Mouse (Mus musculus): Measurements from ENCODE around the gene Mamdc2. TPM values are rescaled to one million over a fixed set of nuclear protein-coding genes. Genes with fewer than 3 reads are reported as not detected.
"Not testable (repeated sequence)": the region's sequence is repeated elsewhere in the genome, so short reads cannot be mapped to it uniquely, and the experiment has no call there.

Gene Mamdc2
- total RNA-seq (2014; fragmentation: Nextera tagmentation) (not detected in 2 replicates), total RNA-seq (2017) (0.05 and 0.06 TPM in 2 replicates), polyA plus RNA-seq (2012) (not detected in 2 replicates)

DNA sequence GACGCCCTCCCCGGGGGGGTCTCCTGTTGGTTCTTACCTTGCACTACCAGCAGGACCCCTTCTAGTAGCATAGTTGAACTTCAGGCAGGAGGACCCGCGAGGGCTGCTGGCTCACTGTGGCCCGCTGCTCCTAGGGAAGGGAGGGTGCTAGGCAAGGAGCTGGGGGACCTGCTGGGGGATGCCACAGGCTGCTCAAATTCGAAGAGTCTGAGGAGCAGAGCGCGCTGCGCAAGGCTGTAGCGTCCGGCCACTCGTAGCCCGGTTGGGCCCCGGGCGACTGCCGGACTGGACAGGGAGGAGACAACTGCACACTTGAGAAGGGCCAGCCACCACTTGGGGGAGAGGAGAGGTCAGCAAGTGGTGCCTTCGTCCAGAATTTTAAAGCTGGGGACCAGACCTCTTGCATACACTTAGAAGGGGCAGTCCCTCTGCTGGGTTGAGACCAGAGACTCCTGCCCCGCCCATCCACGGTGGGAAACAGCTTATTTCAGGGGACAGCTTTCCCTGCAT, at the start of gene Mamdc2:
Gene Mamdc2, minus strand, starts transcription at position 455 of the 510 bp plus-strand sequence.
- H3K4me1 ChIP-seq (ENCODE audit: insufficient read depth, low read depth, low read length): no peaks in the 10 kb centered on the region
- H3K27me3 ChIP-seq (ENCODE audit: insufficient read depth, low read length): no peaks in the 10 kb centered on the region
- DNase-seq (ENCODE audit: low spot score) (no peak), ATAC-seq (ENCODE audit: extremely low read depth, insufficient number of reproducible peaks, low FRiP score, poor library complexity, severe bottlenecking) (no peak)
- no peaks in the 10 kb centered on the region for H3K9me3 ChIP-seq (replicated peaks)
- TF ChIP-seq POLR2AphosphoS5 (IDR thresholded peaks at IDR 0.05; ENCODE audit: insufficient replicate concordance, low read depth, low read length) (no peak), TAL1 (conservative IDR thresholded peaks at IDR 0.05; ENCODE audit: low read depth, low read length) (no peak), GATA2 (IDR thresholded peaks at IDR 0.05; ENCODE audit: borderline replicate concordance, low read depth, low read length) (no peak), CTCF (IDR thresholded peaks at IDR 0.05; ENCODE audit: low read depth, low read length) (no peak), GATA1 (IDR thresholded peaks at IDR 0.05; ENCODE audit: borderline replicate concordance, low read length) (no peak)
- no peaks in the 10 kb centered on the region for H3K36me3 ChIP-seq (replicated peaks)
- no peak within 1 kb of the TSS for H3K4me3 ChIP-seq (ENCODE audit: low read depth, low read length)

- ATAC-seq (ENCODE audit: extremely low read depth, insufficient number of reproducible peaks, low FRiP score, poor library complexity, severe bottlenecking) (no peak), DNase-seq (ENCODE audit: low spot score) (no peak)
- TF ChIP-seq TAL1 (conservative IDR thresholded peaks at IDR 0.05; ENCODE audit: low read depth, low read length): no peak
- H3K9me3 ChIP-seq (replicated peaks): no peaks in the 10 kb centered on the region
- H3K27me3 ChIP-seq (ENCODE audit: insufficient read depth, low read length): no peaks in the 10 kb centered on the region
- H3K4me1 ChIP-seq (ENCODE audit: insufficient read depth, low read depth, low read length): no peaks in the 10 kb centered on the region
- H3K36me3 ChIP-seq (replicated peaks): no peaks in the 10 kb centered on the region
- H3K4me3 ChIP-seq (ENCODE audit: low read depth, low read length): no peak overlapping the region
These were observed 49.8 kb upstream of the Mamdc2 start for GRCm38 (mm10) chr19:23498011-23498410.

GRCm38 (mm10) chr19:23497171-23497917, 49.1 kb upstream of the Mamdc2 start:
- Histone ChIP-seq H3K27me3 (ENCODE audit: insufficient read depth, low read length) (no peaks in the 10 kb centered on the region), H3K4me1 (ENCODE audit: insufficient read depth, low read depth, low read length) (no peaks in the 10 kb centered on the region), H3K4me3 (ENCODE audit: low read depth, low read length) (no peak overlapping the region), H3K9me3 (replicated peaks) (no peaks in the 10 kb centered on the region), H3K36me3 (replicated peaks) (no peaks in the 10 kb centered on the region)
- TF ChIP-seq POLR2AphosphoS5 (IDR thresholded peaks at IDR 0.05; ENCODE audit: insufficient replicate concordance, low read depth, low read length): no peak
- no peak for TF ChIP-seq CTCF (IDR thresholded peaks at IDR 0.05; ENCODE audit: low read depth, low read length)
- TF ChIP-seq GATA2 (IDR thresholded peaks at IDR 0.05; ENCODE audit: borderline replicate concordance, low read depth, low read length): no peak
- no peak for TF ChIP-seq GATA1 (IDR thresholded peaks at IDR 0.05; ENCODE audit: borderline replicate concordance, low read length)
- no peak for TF ChIP-seq TAL1 (conservative IDR thresholded peaks at IDR 0.05; ENCODE audit: low read depth, low read length)
- ATAC-seq (ENCODE audit: extremely low read depth, insufficient number of reproducible peaks, low FRiP score, poor library complexity, severe bottlenecking) (no peak), DNase-seq (ENCODE audit: low spot score) (no peak)

- no peak overlapping the region for H3K4me3 ChIP-seq (ENCODE audit: low read depth, low read length)
- no peak for DNase-seq (ENCODE audit: low spot score)
- TF ChIP-seq TAL1 (conservative IDR thresholded peaks at IDR 0.05; ENCODE audit: low read depth, low read length) (no peak), GATA2 (IDR thresholded peaks at IDR 0.05; ENCODE audit: borderline replicate concordance, low read depth, low read length) (no peak), GATA1 (IDR thresholded peaks at IDR 0.05; ENCODE audit: borderline replicate concordance, low read length) (no peak), CTCF (IDR thresholded peaks at IDR 0.05; ENCODE audit: low read depth, low read length) (no peak), POLR2AphosphoS5 (IDR thresholded peaks at IDR 0.05; ENCODE audit: insufficient replicate concordance, low read depth, low read length) (no peak)
- no peaks in the 10 kb centered on the region for H3K9me3 ChIP-seq (replicated peaks)
- H3K27me3 ChIP-seq (ENCODE audit: insufficient read depth, low read length): no peaks in the 10 kb centered on the region
- no peaks in the 10 kb centered on the region for H3K4me1 ChIP-seq (ENCODE audit: insufficient read depth, low read depth, low read length)
- no peak for ATAC-seq (ENCODE audit: extremely low read depth, insufficient number of reproducible peaks, low FRiP score, poor library complexity, severe bottlenecking)
- no peaks in the 10 kb centered on the region for H3K36me3 ChIP-seq (replicated peaks)
These were observed 48.3 kb upstream of the Mamdc2 start for GRCm38 (mm10) chr19:23496536-23496935.

GRCm38 (mm10) chr19:23492663-23493062, 44.4 kb upstream of the Mamdc2 start:
- no peak for ATAC-seq (ENCODE audit: extremely low read depth, insufficient number of reproducible peaks, low FRiP score, poor library complexity, severe bottlenecking)
- Histone ChIP-seq H3K36me3 (replicated peaks) (no peaks in the 10 kb centered on the region), H3K4me1 (ENCODE audit: insufficient read depth, low read depth, low read length) (0 out of 2 replicates have a peak, but pooled peaks cover 3% of the 10 kb centered on the region)

DNA sequence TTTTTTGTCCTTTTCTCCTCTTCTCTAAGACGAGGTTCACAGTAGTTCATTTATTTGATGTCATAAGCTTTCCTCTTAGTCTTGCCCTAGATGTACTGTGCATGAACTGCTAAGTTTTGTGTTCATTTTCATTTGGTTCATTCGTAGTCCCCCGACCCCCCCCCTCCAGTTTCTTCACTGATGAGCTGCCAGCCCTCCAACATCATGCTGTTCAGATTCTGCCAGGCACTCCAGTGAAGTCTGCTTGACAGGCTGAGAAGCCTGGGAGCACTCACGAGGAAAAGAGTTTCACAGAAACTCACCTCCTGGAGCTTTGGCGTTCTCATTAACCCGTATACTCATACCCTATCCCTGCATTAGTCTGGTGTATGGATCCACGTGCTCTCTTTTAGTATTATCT, 42.5 kb upstream of the Mamdc2 start:
- not testable (repeated sequence) for H3K36me3 ChIP-seq (replicated peaks); H3K9me3 ChIP-seq (replicated peaks); DNase-seq (ENCODE audit: low spot score); H3K27me3 ChIP-seq (ENCODE audit: insufficient read depth, low read length); ATAC-seq (ENCODE audit: extremely low read depth, insufficient number of reproducible peaks, low FRiP score, poor library complexity, severe bottlenecking); H3K4me1 ChIP-seq (ENCODE audit: insufficient read depth, low read depth, low read length); H3K4me3 ChIP-seq (ENCODE audit: low read depth, low read length)

More at GRCm38 (mm10) chr19:23492663-23493062, 44.4 kb upstream of the Mamdc2 start:
- Histone ChIP-seq H3K27me3 (ENCODE audit: insufficient read depth, low read length) (peaks cover 3% of the 10 kb centered on the region; the same call in 1 of the 2 replicates), H3K4me3 (ENCODE audit: low read depth, low read length) (no peak overlapping the region), H3K9me3 (replicated peaks) (no peaks in the 10 kb centered on the region)
- DNase-seq (ENCODE audit: low spot score): no peak
- TF ChIP-seq GATA2 (IDR thresholded peaks at IDR 0.05; ENCODE audit: borderline replicate concordance, low read depth, low read length) (no peak), POLR2AphosphoS5 (IDR thresholded peaks at IDR 0.05; ENCODE audit: insufficient replicate concordance, low read depth, low read length) (no peak), GATA1 (IDR thresholded peaks at IDR 0.05; ENCODE audit: borderline replicate concordance, low read length) (no peak), TAL1 (conservative IDR thresholded peaks at IDR 0.05; ENCODE audit: low read depth, low read length) (no peak), CTCF (IDR thresholded peaks at IDR 0.05; ENCODE audit: low read depth, low read length) (no peak)
